Mouse (Mus musculus) myocyte (in vitro differentiated cells): Measurements from ENCODE around the gene Nrp2.

Experiments
- CEBPB ChIP-seq: IDR thresholded peaks from 2 replicates; pipeline ENCODE4 v1.6.1; 2011; ENCODE audit warnings: mild to moderate bottlenecking, moderate library complexity; ENCODE audit not compliant: poor library complexity, insufficient read depth, severe bottlenecking
- E2F4 ChIP-seq: IDR thresholded peaks from one replicate; pipeline ENCODE4 v1.6.1; 2011; ENCODE audit warnings: mild to moderate bottlenecking, control low read depth, moderate library complexity; ENCODE audit not compliant: insufficient read depth
- MAX ChIP-seq: IDR thresholded peaks from one replicate; pipeline ENCODE4 v1.6.1; 2011; ENCODE audit warnings: low read depth, mild to moderate bottlenecking, control low read depth
- POLR2A ChIP-seq: IDR thresholded peaks from one replicate; pipeline ENCODE4 v1.6.1; 2011; ENCODE audit warnings: low read depth, mild to moderate bottlenecking, control low read depth, moderate library complexity; ENCODE audit not compliant: insufficient read length
- POLR2AphosphoS2 ChIP-seq: IDR thresholded peaks from one replicate; pipeline ENCODE4 v1.6.1; 2011; ENCODE audit warnings: low read depth, control low read depth; ENCODE audit not compliant: insufficient read length
- REST ChIP-seq: IDR thresholded peaks from one replicate; pipeline ENCODE4 v1.6.1; 2011; ENCODE audit warnings: mild to moderate bottlenecking, control low read depth, moderate library complexity; ENCODE audit not compliant: insufficient read depth, insufficient read length
- SRF ChIP-seq: IDR thresholded peaks from one replicate; pipeline ENCODE4 v1.6.1; 2011; ENCODE audit warnings: low read depth; ENCODE audit not compliant: control insufficient read depth, insufficient read length
- TCF3 ChIP-seq: IDR thresholded peaks from one replicate; pipeline ENCODE4 v1.6.1; 2011; ENCODE audit warnings: low read depth, control low read depth; ENCODE audit not compliant: insufficient read length
- USF1 ChIP-seq: IDR thresholded peaks from one replicate; pipeline ENCODE4 v1.6.1; 2011; ENCODE audit warnings: low read depth, mild to moderate bottlenecking, control low read depth, moderate library complexity

- TF ChIP-seq MAX (no peak), CEBPB (no peak), POLR2A (no peak), TCF3 (no peak), E2F4 (no peak), REST (no peak), POLR2AphosphoS2 (no peak), USF1 (no peak), SRF (no peak)
These were observed 118.7 kb downstream of the Nrp2 start for GRCm38 (mm10) chr1:62821509-62822398.
